Mouse (Mus musculus) B cell, adult 2 months (primary cell): Measurements from ENCODE around the gene Saa4.
"Not testable (repeated sequence)": the region's sequence is repeated elsewhere in the genome, so short reads cannot be mapped to it uniquely, and the experiment has no call there.

Experiments
- DNase-seq, 2 experiments: peaks; one replicate each; pipeline ENCODE4 v3.0.0; 2022

Saa4 gene

DNA sequence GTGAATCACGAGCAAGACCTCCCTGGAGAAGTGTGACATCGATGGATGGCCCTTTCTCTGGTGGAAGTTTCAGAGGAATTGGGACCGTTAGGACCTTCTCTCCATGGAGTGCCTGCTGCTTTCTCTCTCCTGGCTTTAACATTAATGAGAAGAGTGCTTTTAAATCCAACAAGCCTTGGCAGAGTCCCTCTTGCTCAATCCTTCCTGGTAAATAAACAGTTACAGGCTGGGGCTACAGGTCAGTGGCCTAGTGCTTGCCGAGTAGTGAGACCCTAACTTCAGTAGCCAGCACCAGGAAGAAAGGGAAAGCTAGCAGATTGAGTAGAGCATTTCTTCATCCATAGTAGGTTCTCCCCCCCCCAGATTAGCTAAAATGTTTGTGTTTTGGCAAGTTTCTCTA lies at the start of gene Saa4:
TSS of gene Saa4 (minus strand) at position 146 of the 400 bp plus-strand sequence.
- no peak for DNase-seq

DNA sequence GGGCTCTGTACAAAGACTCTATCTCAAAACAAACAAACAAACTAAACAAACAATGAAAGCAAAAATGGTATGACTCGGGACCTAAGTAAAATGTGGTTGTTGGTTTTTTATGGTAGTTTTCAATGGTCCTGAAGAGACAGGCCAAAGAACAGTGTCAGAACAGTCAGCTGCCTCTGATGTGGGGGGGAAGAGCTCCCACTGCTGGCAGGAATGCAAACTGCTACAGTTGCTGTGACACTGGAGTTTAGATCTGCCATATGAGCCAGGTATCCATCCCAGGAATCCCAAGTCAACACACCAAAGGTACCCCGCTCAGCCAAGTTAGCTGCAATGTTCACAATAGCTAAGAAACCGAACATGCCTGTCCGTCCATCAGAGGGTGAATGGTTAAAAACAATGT lies 38.3 kb upstream of the Saa4 start:
- peak; percentile 55 to 57 for DNase-seq

DNA sequence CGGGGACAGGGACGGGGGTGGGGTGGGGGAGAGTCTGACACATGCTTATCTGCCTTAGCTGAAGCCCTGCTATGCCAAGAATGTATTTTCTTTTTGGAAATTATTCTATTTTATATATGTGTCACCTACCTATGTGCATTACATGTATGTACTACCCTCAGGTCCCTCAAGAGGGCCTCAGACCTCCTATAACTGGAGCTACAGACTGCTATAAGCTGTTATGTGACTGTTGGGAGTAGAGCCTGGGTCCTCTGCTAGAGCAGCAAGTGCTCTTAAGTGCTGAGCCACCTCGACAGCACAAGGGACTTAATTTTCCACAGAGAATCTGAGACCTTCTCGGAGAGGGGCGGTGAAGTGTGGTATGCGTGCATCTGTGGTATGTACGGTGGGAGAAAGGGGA lies 36.0 kb upstream of the Saa4 start:
- no peak for DNase-seq

DNA sequence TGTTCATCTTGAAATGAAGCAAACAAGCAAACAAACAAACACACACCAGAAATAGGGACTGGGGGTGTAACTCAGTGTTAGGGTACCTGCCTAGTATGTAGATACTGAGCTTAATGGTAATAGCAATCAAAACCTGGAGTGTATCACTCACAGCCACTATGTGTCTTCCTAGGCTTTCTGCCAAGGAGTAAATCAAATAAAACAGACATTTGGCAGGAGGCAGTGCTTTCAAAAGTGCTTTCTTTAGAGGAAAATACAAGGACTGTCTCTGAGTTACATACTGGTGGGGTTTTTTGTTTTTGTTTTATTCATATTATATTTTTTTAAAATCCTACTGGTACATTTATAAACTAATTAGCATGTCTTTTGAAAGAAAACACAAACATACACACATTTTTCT lies 35.0 kb upstream of the Saa4 start:
- no peak for DNase-seq

DNA sequence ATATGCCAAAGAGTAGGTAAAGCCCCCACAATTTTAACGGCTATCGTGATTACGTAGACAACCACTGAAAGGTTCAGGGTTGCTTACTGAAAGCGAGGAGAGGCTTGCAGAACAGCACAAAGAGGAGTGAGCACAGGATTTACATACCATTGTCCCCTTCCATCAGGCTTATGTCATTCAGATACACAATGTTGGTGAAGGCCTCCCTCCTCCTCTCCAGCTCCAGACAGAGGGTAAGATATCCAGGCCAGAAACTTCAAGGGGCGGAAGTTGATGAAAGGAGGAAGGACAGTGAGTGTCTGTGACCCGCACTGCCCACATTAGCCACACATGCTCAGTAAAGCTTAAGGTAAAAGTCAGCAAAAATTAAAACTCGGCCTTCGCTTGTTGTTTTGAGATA lies 32.3 kb upstream of the Saa4 start:
- no peak for DNase-seq

DNA sequence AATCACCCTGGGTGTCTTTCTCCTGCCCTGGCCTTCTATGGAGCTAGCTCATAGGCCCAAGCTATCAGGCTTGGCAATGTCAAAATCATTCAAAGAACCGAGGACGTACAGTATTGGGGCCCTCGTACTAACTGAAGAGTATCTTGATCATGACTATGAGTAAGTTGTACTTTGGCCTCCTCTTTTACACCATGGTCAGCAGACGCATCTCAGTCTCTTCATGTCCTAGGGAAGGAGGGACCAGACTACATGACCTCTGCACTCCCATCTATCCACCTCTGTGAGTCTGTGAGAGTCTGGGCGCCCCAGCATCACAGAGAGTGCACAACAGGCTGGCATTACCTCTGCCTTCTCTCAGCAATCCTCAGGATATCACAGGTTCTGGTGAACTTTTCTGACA lies 30.2 kb upstream of the Saa4 start:
- DNase-seq: no peak

DNA sequence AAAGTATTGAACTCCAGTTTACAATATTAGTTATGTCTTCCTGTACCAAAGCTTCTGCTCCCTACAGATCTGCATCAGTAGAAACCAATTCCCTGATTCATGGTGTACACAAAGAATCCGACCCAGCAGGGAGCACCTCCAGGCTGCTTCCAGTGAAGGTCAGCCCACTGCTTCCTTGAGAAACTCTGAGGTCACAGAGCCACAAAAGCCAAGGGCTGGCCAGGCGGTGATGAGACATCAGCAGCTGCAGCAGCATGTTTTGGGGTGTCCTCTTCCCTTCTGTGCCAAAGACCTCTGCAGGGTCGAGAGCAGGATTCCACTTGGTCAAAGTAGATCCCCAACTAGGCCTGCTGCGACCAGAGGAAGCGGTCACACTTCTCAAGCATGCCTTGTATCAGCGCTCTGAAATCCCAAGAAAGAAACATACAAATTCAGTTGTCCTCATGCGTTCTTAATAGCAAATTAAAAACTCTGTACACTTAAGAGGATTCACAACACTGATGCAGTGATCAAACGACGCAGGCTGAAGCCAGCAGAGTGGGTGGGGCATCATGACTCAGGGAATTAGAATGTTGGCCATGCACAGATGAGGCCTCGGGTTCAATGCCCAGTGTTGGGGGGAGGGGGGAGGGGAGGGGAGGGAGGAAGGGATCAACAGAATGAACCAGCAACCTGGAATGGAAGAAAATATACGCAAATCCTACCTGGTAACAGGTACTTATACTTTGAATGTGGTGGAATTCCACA lies 28.8 kb upstream of the Saa4 start:
- DNase-seq: no peak

DNA sequence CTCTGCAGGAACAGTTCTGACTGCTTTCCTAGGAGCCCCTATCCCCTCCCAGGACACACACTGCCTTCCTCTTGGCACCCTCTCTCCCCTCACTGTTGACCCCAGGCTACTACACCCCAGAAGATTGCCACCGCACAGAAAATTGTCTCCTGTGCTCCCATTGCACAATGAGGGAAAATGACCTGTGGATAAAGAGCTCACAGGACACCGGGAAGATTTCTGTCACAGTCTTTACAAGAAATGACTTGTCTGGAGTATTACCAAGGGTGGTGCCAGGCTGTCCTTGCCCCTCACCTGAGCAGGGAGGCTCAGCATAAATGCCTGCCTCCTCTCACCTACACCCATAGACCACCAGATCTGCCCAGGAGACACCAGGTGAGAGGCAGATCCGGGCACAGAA lies 19.1 kb upstream of the Saa4 start, which contains the start of gene Saa2:
TSS of gene Saa2 (plus strand) at position 301 of the 400 bp plus-strand sequence.
- no peak for DNase-seq

DNA sequence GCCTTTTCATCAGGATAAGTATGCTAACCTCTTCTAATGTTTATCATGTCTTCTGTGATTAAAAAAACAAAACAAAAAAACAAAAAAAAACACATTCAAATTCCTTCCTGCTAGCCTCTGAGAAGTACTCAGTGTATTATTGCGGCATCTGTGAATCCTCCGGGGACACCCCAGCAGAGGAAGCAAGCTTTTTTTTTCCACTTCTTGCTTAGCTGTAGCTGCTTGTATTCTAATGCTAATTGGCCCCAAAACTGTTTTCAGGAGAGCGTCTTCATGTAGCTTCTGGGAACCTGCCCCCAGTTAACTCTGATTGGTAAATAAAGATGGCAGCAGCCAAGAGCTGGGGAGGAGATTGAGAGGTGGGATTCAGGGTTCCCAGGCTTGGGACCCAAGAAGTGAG lies 16.1 kb upstream of the Saa4 start:
- peak in 1 of 2 experiments; percentile 21 for DNase-seq

DNA sequence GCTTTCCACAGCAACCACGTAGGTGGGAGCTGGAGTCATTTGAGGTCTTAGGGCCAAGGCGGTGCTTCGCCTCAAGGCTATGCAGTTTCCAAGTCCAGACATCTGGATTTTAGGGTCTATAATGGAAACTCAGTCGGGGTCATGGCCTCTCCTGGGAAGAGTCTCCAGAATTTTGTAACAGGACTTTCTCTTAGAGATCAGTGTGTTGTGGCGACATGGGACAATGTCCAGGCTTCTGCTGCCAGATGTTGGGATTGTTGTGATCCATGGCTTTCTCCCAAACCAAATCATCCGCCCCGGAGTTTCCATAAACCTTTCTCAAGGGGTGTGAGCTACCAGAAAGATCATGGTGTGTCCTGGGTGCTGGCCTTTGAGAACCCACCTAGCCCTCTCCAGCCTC lies 14.0 kb upstream of the Saa4 start:
- DNase-seq: no peak

DNA sequence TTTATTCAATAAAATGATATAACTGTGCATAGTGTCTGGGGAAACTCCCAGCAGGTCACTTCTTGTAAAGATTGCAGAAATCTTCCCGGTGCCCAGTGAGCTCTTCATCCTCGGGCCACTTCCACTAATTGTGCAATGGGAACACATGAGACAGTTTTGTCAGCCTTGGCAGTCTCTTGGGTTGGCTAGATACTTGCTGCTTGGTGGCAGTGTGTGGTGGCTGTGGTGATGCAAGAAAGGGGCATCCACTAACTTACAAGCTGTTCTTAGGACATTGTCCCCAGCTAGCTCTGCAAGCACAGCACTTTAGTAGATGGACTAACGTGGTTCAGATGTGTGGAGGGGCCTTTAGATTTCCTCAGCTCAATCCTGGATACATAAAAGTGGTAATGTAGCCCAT lies 13.4 kb upstream of the Saa4 start:
- no peak for DNase-seq

DNA sequence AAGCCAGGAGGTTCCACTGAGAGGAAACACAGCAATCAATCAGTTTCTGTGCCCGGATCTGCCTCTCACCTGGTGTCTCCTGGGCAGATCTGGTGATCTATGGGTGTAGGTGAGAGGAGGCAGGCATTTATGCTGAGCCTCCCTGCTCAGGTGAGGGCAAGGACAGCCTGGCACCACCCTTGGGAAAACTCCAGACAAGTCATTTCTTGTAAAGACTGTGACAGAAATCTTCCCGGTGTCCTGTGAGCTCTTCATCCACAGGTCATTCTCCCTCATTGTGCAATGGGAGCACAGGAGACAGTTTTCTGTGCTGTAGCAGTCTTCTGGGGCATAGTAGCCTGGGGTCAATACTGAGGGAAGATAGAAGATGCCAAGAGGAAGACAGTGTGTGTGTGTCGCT lies 10.5 kb upstream of the Saa4 start, which contains the start of gene Saa1:
TSS of gene Saa1 (minus strand) at position 101 of the 400 bp plus-strand sequence.
- DNase-seq: not testable (repeated sequence)

DNA sequence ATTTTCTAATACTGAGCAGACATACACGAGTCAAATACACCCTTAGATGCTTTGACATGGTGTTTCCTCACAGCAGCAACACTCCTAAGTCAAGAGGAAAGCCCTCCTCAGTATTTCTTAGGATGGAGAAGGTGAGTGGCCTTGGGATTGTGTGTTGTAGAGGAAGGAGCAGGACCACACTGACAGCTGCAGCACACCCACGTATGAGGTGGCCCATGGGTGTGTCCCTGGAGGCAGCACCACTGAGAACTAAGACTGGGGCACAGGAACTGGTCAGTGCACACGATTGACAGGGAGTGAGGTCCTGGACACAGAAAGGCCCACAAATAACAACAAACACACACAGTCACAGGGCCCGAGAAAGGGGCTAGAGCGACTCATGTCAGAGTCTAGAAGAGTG lies 7.6 kb upstream of the Saa4 start:
- DNase-seq: not testable (repeated sequence)

DNA sequence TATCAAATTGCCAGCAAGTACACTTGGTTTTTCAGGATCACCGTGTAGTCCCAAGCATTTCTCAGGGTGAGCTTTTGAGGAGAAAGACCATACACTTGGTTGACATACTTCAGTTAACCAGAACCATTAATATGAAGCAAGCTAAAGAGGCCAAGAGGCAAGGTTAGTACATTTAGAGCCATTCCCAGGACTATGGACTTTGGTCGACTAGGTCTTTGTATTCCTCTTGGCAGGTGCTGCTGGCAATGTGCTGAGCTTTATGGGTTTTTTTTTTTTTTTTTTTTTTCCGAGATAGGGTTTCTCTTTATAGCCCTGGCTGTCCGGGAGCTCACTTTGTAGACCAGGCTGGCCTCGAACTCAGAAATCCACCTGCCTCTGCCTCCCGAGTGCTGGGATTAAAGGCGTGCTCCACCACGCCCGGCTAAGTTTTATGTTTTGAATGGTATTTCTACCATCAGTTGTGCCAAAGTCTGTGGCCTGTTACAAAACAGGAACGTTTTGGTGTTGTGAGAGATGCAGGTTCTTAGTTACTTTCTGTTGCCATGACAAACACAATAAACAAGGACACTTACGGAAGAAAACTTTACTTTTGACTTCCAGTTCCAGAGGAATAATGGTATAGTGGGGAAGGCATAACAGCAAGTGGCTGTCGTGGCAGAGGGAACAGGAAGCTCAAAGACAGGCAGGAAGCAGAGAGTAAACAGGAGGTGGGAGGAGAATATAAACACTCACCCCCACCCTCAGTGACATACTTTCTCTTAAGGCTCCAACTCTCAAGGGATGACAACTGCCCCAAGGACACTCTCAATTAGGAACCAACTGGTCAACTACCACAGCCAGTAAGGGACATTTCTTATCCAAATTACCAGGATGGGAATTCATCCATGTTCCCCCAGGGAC lies 6.4 kb upstream of the Saa4 start:
- no peak for DNase-seq

DNA sequence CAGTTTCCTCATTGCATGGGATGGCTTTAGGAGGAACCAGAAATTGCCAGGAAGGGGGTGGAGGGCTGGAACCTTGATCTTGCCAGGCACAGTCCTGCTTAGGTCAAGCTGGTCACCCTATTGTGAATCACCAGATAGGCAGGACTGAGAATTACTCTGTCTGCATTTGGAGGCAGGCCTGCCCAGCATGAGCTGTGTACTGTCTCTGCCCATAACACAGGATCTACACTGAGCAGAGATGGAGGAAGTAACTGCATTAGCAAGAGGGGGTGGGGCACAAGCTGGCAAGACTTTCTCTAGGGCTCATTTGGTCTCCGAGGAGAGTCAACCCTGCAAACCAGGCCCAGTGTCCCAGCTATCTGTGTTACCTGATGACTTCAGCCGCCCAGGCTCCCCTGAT lies 2.6 kb upstream of the Saa4 start:
- DNase-seq: peak; percentile 37 to 41

DNA sequence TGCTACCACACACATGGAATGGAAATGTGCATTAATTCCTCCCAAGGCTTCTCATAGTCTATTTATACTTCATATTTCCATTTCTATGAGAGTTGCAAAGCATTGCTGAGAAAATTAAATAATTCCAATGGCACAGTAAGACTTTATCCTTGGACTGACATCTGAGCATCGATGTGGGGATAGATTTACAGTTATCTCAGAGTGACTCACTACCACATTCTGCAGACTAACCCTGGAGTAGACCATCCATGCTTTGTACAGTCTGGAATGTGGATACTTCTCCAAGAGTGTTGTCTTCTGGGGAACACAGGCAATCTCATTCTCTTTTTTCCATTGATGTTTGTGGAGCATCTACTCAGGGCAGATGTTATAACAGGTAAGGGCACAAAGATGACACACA lies 4.8 kb downstream of the Saa4 start:
- DNase-seq: no peak

DNA sequence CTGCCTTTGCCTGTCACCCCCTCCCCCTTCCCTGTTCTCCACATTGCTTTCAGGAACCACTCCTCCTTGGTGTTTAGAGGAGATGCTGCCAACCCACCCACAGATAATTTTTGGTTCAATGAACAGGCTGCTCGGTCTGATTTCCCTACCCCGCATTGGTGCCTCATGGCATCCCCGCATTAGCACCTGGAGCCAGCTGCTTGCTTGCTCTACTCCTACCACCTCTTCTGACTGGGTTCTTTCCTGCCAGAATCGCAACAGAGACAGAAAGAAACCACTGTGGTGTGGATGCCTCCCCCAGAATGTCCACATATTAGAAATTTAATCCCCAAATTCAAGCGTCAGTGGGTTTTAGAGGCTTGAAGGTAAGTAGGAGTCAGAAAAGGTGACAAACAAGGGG lies 8.0 kb downstream of the Saa4 start:
- peak in 1 of 2 experiments; percentile 21 for DNase-seq

DNA sequence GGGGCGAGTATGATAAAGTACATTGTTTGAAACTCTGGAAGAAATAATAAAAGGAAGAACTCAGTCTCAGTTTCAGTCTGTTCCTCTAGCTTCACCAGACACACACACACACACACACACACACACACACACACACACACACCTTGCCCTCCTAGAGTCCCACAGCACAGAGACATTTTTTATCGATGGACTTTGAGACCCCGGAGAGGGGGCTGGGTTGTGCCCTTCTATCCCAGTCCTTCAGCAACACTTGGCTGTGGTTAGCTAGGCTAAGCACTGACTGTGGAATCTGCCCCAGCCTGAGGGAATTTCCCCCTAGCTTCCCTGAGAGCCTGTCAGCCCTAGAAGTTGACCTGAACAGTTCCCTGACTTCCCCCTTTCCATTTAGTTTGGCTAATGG lies 8.6 kb downstream of the Saa4 start:
- DNase-seq: no peak

DNA sequence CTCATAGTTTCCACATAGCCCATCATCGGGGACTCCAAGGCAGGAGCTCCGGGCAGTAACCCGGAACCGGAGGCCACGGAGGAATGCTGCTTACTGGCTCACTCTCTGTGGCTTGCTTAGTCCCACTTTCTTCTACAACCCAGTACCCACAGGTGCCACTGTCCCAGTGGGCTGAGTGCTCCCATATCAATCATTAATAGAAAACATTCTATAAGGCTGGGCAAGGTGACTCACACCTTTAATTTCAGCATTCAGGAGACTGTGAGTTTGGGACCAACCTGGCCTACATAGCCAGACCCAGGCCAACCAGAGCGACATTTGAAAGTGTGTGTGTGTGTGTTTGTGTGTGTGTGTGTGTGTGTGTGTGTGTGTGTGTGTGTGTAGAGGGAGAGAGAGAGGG lies 9.0 kb downstream of the Saa4 start:
- no peak for DNase-seq

DNA sequence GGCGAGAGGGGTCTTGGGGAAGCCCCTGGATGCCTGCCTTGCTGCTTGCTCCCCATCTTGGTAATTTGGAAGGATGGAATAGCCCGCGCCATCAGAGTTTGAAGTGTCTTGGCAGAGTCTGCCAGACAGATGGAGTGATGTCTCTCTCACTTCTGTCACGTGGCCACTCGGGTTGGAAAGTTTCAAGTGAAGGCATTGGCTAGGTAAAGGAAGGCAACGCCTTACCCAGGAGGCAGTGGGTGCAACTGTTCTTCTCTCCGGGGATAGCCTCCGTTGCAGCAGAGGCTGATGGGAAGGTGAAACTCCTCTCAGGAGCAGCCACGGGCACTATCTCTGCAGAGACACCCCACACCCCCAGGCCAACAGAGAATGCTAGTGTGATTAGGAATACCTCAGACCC lies 11.9 kb downstream of the Saa4 start:
- DNase-seq: no peak

DNA sequence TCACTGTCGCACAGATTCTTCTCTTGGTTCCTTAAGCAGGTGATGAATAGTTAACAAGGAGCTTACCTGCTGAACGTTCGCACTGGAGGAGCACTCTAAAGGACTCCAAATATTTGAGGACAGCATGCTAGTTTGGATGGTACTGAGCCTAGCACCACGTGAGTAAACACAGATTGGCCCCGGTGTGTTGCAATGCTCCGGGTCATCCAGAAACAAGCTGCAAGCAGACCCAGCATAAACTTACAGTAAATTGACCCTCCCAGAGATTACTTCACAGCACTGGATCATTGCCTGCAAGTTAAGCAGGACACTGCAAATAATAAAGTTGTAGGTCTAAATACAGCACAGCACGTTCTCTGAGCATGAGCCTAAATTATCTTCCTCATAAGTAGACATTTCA lies 12.9 kb downstream of the Saa4 start:
- DNase-seq: no peak

DNA sequence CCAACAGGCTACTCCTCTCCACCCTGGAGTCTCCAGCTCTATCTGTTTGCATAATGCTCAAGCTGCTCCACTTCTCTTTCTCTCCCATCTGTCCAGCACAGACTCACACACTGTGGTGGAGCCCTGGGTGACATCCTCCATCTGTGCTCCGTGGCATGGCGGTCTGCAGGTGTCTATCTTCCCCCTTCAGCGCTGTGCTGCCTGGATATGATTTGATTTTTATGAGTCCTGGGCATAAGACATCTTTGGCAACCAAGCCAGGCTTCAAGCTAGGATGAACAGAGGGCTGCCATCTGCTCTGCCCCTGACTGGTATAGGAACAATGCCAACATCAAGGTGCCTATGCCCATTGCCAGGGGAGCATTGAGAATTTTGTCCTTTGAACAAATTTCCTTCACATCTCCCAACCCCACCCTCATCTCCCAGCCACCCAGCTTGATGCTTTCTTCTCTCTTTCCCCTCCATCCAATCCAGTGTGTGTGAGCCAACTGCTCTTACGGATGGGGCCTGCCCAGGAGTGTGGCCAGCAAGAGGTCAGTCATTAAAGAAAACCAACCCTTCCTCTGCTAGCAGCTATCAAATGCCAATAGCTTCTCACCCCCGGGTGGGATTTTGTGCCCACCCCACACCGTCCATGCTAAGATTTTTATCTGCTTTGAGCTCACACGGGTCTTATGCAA lies 13.7 kb downstream of the Saa4 start:
- DNase-seq: no peak

DNA sequence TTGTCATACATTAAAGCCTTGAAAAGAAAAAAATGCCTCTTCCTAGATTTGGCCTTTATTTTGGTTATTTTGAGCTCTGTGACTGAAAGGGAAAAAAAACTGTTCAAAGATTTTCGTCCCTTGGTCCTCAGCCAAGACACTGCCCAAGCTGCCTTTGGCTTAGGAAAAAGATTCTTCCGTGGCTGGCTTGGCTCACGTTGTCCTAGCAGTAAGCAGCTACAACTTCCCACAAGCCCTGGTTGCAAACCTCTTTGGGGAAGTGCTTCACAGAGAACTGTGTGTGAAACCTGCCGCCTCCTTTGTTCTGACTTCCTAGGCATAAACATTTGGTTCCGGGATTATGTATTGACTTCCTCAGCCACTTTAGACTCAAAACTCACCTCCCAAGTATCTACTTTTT lies 15.5 kb downstream of the Saa4 start:
- no peak for DNase-seq

DNA sequence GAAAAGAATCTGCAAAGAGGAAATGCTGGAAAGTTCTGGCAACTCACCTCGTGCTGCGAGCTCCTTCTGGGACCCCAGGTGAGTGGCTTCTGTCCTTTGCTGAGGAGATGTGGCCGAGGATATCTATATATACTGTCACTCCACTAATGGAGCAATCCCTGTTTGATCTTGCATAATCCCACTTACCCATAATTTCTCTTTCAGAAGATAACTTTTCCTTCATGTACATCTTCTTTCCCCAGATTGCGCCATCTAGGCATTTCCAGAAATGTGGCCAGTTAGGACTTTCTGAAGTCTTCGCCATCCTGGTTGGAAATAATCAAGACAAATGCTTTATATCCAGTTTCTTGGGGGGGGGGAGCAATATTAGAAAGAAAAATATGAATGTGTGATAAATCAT lies 16.8 kb downstream of the Saa4 start, which contains the start of gene Saa3:
TSS of gene Saa3 (minus strand) at position 101 of the 400 bp plus-strand sequence.
- no peak for DNase-seq
